Mouse (Mus musculus): Measurements from ENCODE around the gene Pip4k2b. TPM values are rescaled to one million over a fixed set of nuclear protein-coding genes. Genes with fewer than 3 reads are reported as not detected.
"Not testable (repeated sequence)": the region's sequence is repeated elsewhere in the genome, so short reads cannot be mapped to it uniquely, and the experiment has no call there.

Gene Pip4k2b
- polyA plus RNA-seq, 1 experiment from 2014 or later: 1.8 TPM

DNA sequence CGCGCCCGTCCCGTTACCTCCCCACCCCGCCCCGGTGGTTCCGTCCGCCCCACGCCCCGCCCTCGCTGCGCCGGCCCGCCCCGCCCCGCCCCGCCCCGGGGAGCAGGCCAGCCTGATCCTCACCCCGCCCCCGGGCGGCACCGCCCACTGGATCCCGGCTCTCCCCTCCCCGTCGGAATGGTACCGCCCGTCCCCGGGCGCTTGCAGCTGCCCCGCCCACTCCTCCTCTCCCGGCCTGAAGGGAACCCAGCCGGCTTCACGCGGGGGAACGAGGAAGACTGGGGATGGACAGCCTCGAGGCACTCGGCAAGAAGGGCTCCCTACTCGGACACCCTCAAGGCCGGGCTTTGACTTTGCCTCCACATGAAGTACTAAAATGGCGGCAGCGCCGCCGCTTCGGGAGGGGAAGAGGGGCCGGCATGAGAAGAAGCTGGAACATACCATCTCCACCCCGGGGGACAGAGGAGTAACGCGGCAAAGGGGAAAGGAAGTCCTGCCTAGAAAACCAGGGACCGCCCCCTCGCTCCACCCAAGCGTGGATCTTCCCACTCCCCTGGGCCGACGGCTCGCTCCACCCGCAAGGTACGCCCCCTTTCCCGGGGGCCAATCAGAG is 320 bp upstream of the Pip4k2b start:
- peak overlapping the region; percentile 99 for H3K27ac ChIP-seq
- peaks cover 39% of the 10 kb centered on the region for H3K4me1 ChIP-seq (replicated peaks)
- 1% methylated on average over 57 of the region's 57 CpGs for WGBS
- no peaks in the 10 kb centered on the region for H3K9me3 ChIP-seq
- H3K4me3 ChIP-seq: peak overlapping the region; percentile 89
- peaks cover 41% of the 10 kb centered on the region for H3K36me3 ChIP-seq
- no peaks in the 10 kb centered on the region for H3K27me3 ChIP-seq (ENCODE audit: insufficient read depth, poor library complexity, severe bottlenecking)
- peak; percentile 99 for DNase-seq (ENCODE audit: low spot score)

DNA sequence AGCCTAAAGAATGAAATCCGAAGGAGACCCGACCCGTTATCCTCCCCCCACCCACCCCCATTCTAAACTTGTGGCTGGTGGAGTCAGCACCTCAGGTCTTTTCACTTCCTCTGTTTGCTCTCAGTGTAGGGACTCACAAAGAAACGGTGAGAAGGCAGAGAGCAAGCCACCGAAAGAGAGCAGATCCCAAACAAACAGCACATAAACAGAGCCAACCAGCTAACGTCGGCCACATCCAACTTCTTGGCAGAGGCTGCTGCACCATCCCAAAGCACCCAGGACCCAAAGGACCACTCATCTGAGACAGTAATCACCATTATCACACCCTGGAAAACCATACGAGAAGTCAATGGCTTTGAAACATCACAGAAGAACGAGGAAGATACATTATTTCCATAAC is 1.1 kb downstream of the Pip4k2b start:
- H3K4me1 ChIP-seq (replicated peaks): peaks cover 40% of the 10 kb centered on the region
- 51% methylated on average over 9 of the region's 9 CpGs for WGBS
- DNase-seq (ENCODE audit: low spot score): no peak
- H3K4me3 ChIP-seq: peak overlapping the region; percentile 89
- H3K27me3 ChIP-seq (ENCODE audit: insufficient read depth, poor library complexity, severe bottlenecking): no peaks in the 10 kb centered on the region
- H3K36me3 ChIP-seq: peaks cover 27% of the 10 kb centered on the region
- H3K27ac ChIP-seq: peak overlapping the region; percentile 99
- no peaks in the 10 kb centered on the region for H3K9me3 ChIP-seq

DNA sequence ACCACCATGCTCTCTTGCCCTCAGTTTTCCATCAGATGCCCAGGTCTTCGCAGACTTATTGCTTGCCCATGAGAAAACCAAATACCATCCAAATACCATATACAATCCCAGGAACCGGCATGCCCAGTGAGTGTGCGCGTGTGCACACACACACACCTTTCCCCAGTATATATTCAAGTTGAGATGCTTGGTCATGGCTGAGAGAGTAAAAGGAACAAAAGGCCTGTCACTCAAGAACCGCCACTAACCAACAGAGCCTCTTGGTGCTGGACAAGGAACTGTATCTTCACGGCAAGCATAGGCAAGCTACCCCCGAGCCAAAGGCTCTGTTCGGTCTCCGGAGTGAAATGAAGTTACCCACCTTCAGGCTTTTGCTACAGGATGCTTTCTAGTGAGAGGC is 1.9 kb downstream of the Pip4k2b start:
- H3K36me3 ChIP-seq: peaks cover 18% of the 10 kb centered on the region
- H3K27me3 ChIP-seq (ENCODE audit: insufficient read depth, poor library complexity, severe bottlenecking): no peaks in the 10 kb centered on the region
- peaks cover 40% of the 10 kb centered on the region for H3K4me1 ChIP-seq (replicated peaks)
- DNase-seq (ENCODE audit: low spot score): no peak
- H3K27ac ChIP-seq: peak overlapping the region; percentile 99
- no peaks in the 10 kb centered on the region for H3K9me3 ChIP-seq
- peak overlapping the region; percentile 89 for H3K4me3 ChIP-seq
- 74% methylated on average over 9 of the region's 9 CpGs for WGBS

DNA sequence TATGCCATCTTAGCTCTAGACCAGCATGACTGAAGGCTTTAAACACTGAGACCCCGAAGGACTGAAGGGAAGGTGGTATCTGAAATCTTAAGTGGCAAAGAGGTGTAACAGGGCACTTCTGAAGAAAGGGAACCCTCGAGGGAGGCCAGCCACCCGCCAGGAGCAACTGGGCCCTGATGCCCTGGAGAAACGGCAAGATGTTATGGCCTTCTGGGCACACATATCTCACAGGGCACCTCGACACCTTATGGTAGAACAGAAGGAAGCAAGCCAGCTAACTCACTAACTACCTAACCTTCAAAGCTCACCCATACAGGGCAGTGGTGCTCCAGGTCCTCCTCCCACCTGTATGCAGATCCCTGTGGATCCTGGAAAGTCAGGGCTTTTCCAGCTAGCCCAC is 2.3 kb downstream of the Pip4k2b start:
- 93% methylated on average over 5 of the region's 5 CpGs for WGBS
- DNase-seq (ENCODE audit: low spot score): no peak
- Histone ChIP-seq H3K27ac (no peak overlapping the region), H3K9me3 (no peaks in the 10 kb centered on the region), H3K27me3 (ENCODE audit: insufficient read depth, poor library complexity, severe bottlenecking) (no peaks in the 10 kb centered on the region), H3K36me3 (peaks cover 14% of the 10 kb centered on the region), H3K4me1 (replicated peaks) (peaks cover 40% of the 10 kb centered on the region), H3K4me3 (peak overlapping the region; percentile 89; the same call in 1 of the 2 replicates)

DNA sequence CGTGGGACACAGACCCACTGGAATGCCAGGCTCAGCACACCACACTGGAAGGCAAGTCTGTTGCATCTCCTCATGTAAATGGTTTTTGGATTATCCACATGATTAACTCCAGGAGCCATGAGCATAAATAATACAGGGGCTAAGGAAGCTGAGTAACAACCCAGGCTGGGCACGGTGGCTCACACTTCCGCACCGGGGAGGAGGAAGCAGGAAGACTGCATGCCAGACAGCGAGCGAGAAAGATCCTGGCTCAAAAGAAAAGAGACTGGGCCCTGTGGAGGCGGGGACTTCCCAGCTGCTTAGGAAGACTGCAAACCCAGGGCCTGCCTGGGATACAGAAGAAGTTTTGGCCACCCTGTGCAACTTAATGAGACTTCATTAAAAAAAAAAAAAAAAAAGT is 4.3 kb downstream of the Pip4k2b start:
- DNase-seq (ENCODE audit: low spot score): no peak
- no peak overlapping the region for H3K27ac ChIP-seq
- WGBS: 58% methylated on average over 7 of the region's 7 CpGs
- peaks cover 40% of the 10 kb centered on the region for H3K4me1 ChIP-seq (replicated peaks)
- H3K4me3 ChIP-seq: no peak overlapping the region
- H3K27me3 ChIP-seq (ENCODE audit: insufficient read depth, poor library complexity, severe bottlenecking): no peaks in the 10 kb centered on the region
- no peaks in the 10 kb centered on the region for H3K9me3 ChIP-seq
- H3K36me3 ChIP-seq: no peaks in the 10 kb centered on the region; the same call in 1 of the 2 replicates

DNA sequence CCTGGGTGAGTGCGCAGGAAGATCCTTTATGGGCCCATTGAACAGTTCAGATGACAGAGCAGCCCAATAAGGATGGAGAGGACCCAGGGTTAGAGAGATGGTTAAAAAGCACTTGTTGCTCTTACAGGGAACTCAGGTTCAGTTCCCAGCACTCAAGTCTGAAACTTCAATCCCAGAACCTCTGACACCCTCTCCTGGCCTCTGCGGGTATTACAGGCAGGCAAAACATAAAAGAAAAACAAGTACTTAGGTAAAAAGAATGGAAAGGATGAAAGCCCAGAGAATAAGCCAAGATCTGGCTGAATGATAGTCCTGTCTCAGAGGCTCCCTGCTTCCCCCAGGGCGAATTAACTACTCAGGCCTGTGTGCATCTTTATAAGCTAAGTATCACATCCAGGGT is 5.3 kb downstream of the Pip4k2b start:
- H3K4me1 ChIP-seq (replicated peaks): peaks cover 39% of the 10 kb centered on the region
- no peaks in the 10 kb centered on the region; the same call in 1 of the 2 replicates for H3K36me3 ChIP-seq
- H3K27me3 ChIP-seq (ENCODE audit: insufficient read depth, poor library complexity, severe bottlenecking): no peaks in the 10 kb centered on the region
- DNase-seq (ENCODE audit: low spot score): no peak
- WGBS: 87% methylated on average over 3 of the region's 3 CpGs
- no peak overlapping the region for H3K27ac ChIP-seq
- no peaks in the 10 kb centered on the region for H3K9me3 ChIP-seq
- H3K4me3 ChIP-seq: no peak overlapping the region

DNA sequence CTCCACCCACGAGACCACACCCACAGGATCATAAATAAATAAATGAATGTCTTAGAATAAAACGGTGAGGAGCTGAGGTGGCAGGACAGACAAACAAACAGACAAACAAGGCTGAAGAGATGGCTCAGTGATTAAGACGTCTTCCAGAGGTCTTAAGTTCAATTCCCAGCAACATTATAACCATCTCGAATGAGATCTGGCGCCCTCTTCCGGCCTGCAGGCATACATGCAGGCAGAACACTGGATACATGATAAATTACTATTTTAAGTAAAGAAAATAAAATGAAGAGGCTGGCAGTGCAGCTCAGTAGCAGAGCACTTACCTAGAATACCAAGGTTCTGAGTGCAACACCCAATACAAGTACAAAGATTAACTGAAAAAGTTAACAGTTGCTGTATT is 5.8 kb downstream of the Pip4k2b start:
- WGBS: 68% methylated on average over 6 of the region's 6 CpGs
- H3K9me3 ChIP-seq: no peaks in the 10 kb centered on the region

DNA sequence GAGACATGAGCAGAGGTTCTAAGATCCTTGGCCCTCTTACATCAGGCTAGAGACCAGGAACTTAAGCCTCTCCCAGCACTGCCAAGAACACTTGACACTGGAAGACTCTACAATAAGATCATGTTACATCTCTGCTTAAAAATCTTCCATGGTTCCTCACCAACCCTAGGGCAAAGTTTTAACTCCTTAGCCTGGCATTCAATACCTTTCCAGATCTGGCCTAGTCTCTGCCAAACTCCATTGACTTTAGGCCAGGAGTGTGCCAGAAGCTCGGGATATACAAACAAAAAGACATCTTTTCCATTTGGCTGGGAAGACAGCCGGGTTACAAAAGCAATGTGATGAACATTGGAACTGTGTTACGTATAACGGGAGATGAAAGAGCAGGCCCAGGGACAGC is 6.9 kb downstream of the Pip4k2b start:
- H3K36me3 ChIP-seq: peaks cover 2% of the 10 kb centered on the region
- H3K9me3 ChIP-seq: no peaks in the 10 kb centered on the region
- WGBS: 80% methylated on average over 4 of the region's 4 CpGs
- peaks cover 32% of the 10 kb centered on the region for H3K4me1 ChIP-seq (replicated peaks)
- DNase-seq (ENCODE audit: low spot score): no peak
- H3K27ac ChIP-seq: no peak overlapping the region
- no peak overlapping the region for H3K4me3 ChIP-seq
- H3K27me3 ChIP-seq (ENCODE audit: insufficient read depth, poor library complexity, severe bottlenecking): no peaks in the 10 kb centered on the region

More for the DNA sequence above, 5.8 kb downstream of the Pip4k2b start:
- H3K27me3 ChIP-seq (ENCODE audit: insufficient read depth, poor library complexity, severe bottlenecking): no peaks in the 10 kb centered on the region
- DNase-seq (ENCODE audit: low spot score): no peak
- H3K36me3 ChIP-seq: no peaks in the 10 kb centered on the region; the same call in 1 of the 2 replicates
- H3K4me1 ChIP-seq (replicated peaks): peaks cover 39% of the 10 kb centered on the region
- H3K4me3 ChIP-seq: no peak overlapping the region
- H3K27ac ChIP-seq: no peak overlapping the region

DNA sequence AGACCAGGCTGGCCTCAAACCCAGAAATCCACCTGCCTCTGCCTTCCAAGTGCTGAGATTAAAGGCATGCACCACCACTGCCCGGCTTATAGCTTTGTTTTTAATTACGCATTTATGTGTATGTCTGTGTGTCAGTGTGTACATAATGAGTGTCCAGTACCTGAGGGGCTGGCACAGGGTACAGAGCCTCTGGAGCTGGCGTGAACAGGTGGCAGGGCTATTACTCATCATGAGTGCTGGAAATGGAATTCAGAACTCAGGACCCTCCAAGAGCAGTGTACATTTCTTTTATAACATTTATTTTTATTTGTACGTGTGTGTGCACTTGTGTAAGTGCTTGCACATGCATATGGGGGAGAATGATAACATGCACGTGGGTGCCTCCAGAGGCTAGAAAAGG is 7.9 kb downstream of the Pip4k2b start:
- Histone ChIP-seq H3K27me3 (ENCODE audit: insufficient read depth, poor library complexity, severe bottlenecking) (no peaks in the 10 kb centered on the region), H3K36me3 (peaks cover 12% of the 10 kb centered on the region), H3K27ac (no peak overlapping the region), H3K9me3 (no peaks in the 10 kb centered on the region), H3K4me3 (no peak overlapping the region), H3K4me1 (replicated peaks) (peaks cover 27% of the 10 kb centered on the region)
- WGBS: 92% methylated on average over 5 of the region's 5 CpGs
- no peak for DNase-seq (ENCODE audit: low spot score)

DNA sequence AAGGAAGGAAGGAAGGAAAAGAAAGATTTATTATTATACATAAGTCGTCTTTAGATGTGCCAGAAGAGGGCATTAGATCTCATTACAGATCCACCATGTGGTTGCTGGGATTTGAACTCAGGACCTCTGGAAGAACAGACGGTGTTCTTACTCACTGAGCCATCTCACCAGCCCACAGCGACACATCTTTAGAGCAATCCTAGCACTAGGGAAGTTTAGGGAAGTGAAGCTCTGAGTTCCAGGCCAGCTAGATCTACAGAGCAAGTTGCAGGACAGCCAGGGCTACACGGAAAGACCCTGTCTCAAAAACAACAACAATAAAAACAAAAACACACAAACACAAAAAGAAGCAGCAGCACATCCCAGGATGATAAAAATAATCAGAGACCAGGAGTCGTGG is 9.7 kb downstream of the Pip4k2b start:
- peaks cover 27% of the 10 kb centered on the region for H3K36me3 ChIP-seq
- not testable (repeated sequence) for H3K4me3 ChIP-seq; H3K27me3 ChIP-seq (ENCODE audit: insufficient read depth, poor library complexity, severe bottlenecking); H3K9me3 ChIP-seq; DNase-seq (ENCODE audit: low spot score); H3K27ac ChIP-seq
- H3K4me1 ChIP-seq (replicated peaks): peaks cover 15% of the 10 kb centered on the region
- WGBS: 91% methylated on average over 5 of the region's 5 CpGs

DNA sequence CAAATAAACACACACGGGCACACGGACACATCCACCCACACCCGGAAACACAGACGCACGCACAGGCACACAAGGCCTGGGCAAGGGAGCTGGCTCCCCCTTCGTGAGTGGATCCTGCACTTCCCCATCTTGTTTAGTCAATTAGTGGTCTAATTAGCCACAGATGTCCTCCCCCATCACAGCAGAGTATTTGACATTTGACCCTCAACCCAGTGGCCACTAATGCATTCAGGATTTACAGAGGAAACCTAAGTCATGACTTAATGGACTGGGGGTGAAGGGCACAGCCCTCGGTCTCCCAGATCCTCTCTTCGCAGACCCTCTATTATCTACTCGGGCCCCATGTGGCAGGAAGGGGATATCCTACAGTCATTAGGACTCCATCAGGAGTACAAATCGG is 10.8 kb downstream of the Pip4k2b start:
- H3K36me3 ChIP-seq: peaks cover 39% of the 10 kb centered on the region
- 0 out of 2 replicates have a peak overlapping the region, but pooled peaks have one; percentile 1 for H3K4me3 ChIP-seq
- peak; percentile 48 for DNase-seq (ENCODE audit: low spot score)
- H3K27ac ChIP-seq: peak overlapping the region; percentile 50; the same call in 1 of the 2 replicates
- 52% methylated on average over 10 of the region's 10 CpGs for whole genome bisulfite sequencing
- H3K4me1 ChIP-seq (replicated peaks): peaks cover 15% of the 10 kb centered on the region
- H3K9me3 ChIP-seq: no peaks in the 10 kb centered on the region
- H3K27me3 ChIP-seq (ENCODE audit: insufficient read depth, poor library complexity, severe bottlenecking): no peaks in the 10 kb centered on the region

DNA sequence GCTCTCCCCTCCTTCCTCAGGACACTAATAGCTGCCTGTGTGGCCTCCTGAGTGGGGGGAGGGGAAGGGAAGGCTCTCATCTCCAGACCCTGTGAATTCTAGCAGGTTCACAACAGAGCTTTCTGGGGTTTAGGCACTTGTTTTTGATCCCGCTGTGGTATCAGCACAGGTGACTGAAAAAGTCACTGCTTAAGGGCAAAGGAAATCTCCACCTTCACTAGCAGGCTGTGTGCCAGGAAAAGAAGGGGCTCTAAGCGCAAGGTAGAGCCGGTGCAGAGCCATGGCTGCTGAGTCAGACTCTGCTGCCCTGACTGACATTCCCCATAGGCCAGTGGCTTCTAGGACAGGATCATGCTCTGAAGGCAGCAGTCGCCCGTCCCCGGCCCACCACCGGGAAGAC is 15.8 kb downstream of the Pip4k2b start:
- Histone ChIP-seq H3K9me3 (no peaks in the 10 kb centered on the region), H3K4me1 (replicated peaks) (peaks cover 14% of the 10 kb centered on the region), H3K27me3 (ENCODE audit: insufficient read depth, poor library complexity, severe bottlenecking) (no peaks in the 10 kb centered on the region), H3K36me3 (peaks cover 88% of the 10 kb centered on the region), H3K27ac (no peak overlapping the region; the same call in 1 of the 2 replicates), H3K4me3 (no peak overlapping the region)
- no peak for DNase-seq (ENCODE audit: low spot score)
- WGBS: 88% methylated on average over 7 of the region's 7 CpGs

DNA sequence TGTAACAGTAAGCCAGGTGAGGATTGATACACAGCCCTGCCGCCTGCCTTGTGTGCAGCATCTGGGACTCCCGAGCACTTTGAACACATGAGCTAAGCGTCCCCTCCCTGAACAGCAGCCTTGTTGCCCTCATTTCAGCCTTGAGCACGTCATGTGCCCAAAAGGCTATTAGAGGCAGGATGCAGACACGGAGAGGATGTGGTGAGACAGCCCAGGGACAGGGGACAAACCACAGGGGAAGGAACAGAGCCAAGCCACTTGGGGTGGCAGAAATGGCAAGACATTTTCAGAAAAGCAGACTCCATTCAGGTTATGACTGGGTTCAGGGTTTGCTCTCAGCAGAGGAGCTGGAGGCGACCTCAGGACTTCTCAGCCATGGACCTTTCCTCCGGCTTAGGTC is 16.2 kb downstream of the Pip4k2b start:
- 79% methylated on average over 7 of the region's 7 CpGs for WGBS

More for the DNA sequence above, 16.2 kb downstream of the Pip4k2b start:
- no peaks in the 10 kb centered on the region for H3K27me3 ChIP-seq (ENCODE audit: insufficient read depth, poor library complexity, severe bottlenecking)
- peaks cover 92% of the 10 kb centered on the region for H3K36me3 ChIP-seq
- H3K4me1 ChIP-seq (replicated peaks): peaks cover 12% of the 10 kb centered on the region; the same call in 1 of the 2 replicates
- H3K4me3 ChIP-seq: no peak overlapping the region
- no peaks in the 10 kb centered on the region for H3K9me3 ChIP-seq
- no peak for DNase-seq (ENCODE audit: low spot score)
- H3K27ac ChIP-seq: no peak overlapping the region

Measured in hindbrain, embryonic 10.5 days (tissue).